Comparison of ENCODE assay signal across 24 mouse cellular contexts in the genomic region with DNA sequence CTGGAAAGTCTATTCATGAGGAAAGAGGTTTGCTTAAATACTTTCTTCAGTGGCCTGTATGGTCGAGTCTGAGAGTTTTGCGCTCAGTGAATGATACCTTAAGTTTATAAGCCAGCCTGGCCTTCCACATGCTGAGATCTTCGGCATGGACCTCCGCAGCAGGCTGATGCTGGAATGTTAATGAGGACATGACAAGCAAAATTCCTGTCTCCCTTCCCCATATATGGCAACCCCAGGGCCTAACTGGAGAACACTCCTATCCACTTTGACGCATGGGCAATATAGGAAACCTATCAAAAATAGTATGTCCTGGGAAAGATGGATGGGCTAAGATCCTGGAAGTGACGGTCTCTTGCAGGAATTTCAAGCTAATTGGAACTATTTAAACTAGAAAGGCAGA. TPM values are rescaled to one million over a fixed set of nuclear protein-coding genes. Genes with fewer than 3 reads are reported as not detected.
DNase-seq lines count a peak whose midpoint lies in the region; ATAC-seq and TF ChIP-seq lines count a peak whose summit lies in the region.
"Had no signal": no experiment of that assay in that cellular context is flagged by ENCODE, and none has a peak within 500 bp of the region (broad histone marks: within the 10 kb centered on the region; RNA-seq: fewer than 3 reads in every experiment).

No protein-coding gene starts in this region.

- TF ChIP-seq CTCF in small intestine, adult 2 months (IDR thresholded peaks at IDR 0.05; ENCODE audit: extremely low read depth, insufficient read length, insufficient replicate concordance, low read depth, low read length) = no peak

- DNase-seq in heart, adult 8-10 months (ENCODE audit: low spot score) = no peak
- no peak for DNase-seq in lung, postnatal 4 days
- no peak for DNase-seq in hindbrain, embryonic 14.5 days (ENCODE audit: low spot score)
- DNase-seq: adrenal gland, adult 2 months; cerebellum, adult 11 months; cerebellum, postnatal 10 days; gastrocnemius, postnatal 10 days; kidney, adult 9 months; liver, postnatal 0 days; thymus, postnatal 25 days had no signal

- peaks cover 13% of the 10 kb centered on the region for H3K4me1 ChIP-seq in heart, embryonic 15.5 days (replicated peaks)
- 0 out of 2 replicates have a peak, but pooled peaks cover 6% of the 10 kb centered on the region for H3K4me1 ChIP-seq in lung, embryonic 16.5 days (replicated peaks; ENCODE audit: control insufficient read depth, insufficient read depth, low read length)
- no peaks in the 10 kb centered on the region for H3K4me1 ChIP-seq in small intestine, adult 2 months (ENCODE audit: control insufficient read depth, insufficient read depth, insufficient read length, low read length)
- H3K4me1 ChIP-seq in hindbrain, embryonic 14.5 days (replicated peaks; ENCODE audit: control insufficient read depth, insufficient read depth, low read length) = no peaks in the 10 kb centered on the region
- H3K4me1 ChIP-seq in midbrain, embryonic 16.5 days (ENCODE audit: control insufficient read depth, insufficient read depth, low read length) = no peaks in the 10 kb centered on the region
- H3K4me1 ChIP-seq: embryonic facial prominence, embryonic 10.5 days; hindbrain, embryonic 12.5 days; limb, embryonic 12.5 days; midbrain, embryonic 12.5 days had no signal

- peak overlapping the region; percentile 43 for H3K27ac ChIP-seq in heart, embryonic 15.5 days
- no peak overlapping the region; the same call in 1 of the 2 replicates for H3K27ac ChIP-seq in lung, embryonic 16.5 days (ENCODE audit: low read length)
- peak overlapping the region; percentile 29; the same call in 1 of the 2 replicates for H3K27ac ChIP-seq in small intestine, adult 2 months (ENCODE audit: insufficient read depth, low read depth, low read length)
- no peak overlapping the region for H3K27ac ChIP-seq in hindbrain, embryonic 14.5 days
- H3K27ac ChIP-seq in midbrain, embryonic 16.5 days (ENCODE audit: low read length) = no peak overlapping the region
- H3K27ac ChIP-seq: embryonic facial prominence, embryonic 10.5 days; hindbrain, embryonic 12.5 days; limb, embryonic 12.5 days; midbrain, embryonic 12.5 days had no signal

- H3K36me3 ChIP-seq in heart, embryonic 15.5 days = no peaks in the 10 kb centered on the region
- H3K36me3 ChIP-seq in lung, embryonic 16.5 days (ENCODE audit: control insufficient read depth, insufficient read depth, low read length) = no peaks in the 10 kb centered on the region
- no peaks in the 10 kb centered on the region; the same call in 1 of the 2 replicates for H3K36me3 ChIP-seq in small intestine, adult 2 months (ENCODE audit: control insufficient read depth, insufficient read depth, low read length)
- H3K36me3 ChIP-seq in hindbrain, embryonic 14.5 days (replicated peaks; ENCODE audit: control insufficient read depth, insufficient read depth) = no peaks in the 10 kb centered on the region
- no peaks in the 10 kb centered on the region for H3K36me3 ChIP-seq in midbrain, embryonic 16.5 days (ENCODE audit: control insufficient read depth, insufficient read depth, low read length)
- H3K36me3 ChIP-seq: embryonic facial prominence, embryonic 10.5 days; hindbrain, embryonic 12.5 days; limb, embryonic 12.5 days; midbrain, embryonic 12.5 days had no signal

- peak overlapping the region; percentile 2; the same call in 1 of the 2 replicates for H3K9ac ChIP-seq in heart, embryonic 15.5 days
- H3K9ac ChIP-seq in lung, embryonic 16.5 days (ENCODE audit: low read length) = no peak overlapping the region
- H3K9ac ChIP-seq in hindbrain, embryonic 14.5 days = no peak overlapping the region
- H3K9ac ChIP-seq in midbrain, embryonic 16.5 days (ENCODE audit: low read depth, low read length) = no peak overlapping the region
- H3K9ac ChIP-seq: hindbrain, embryonic 12.5 days; limb, embryonic 12.5 days; liver, postnatal 0 days; midbrain, embryonic 12.5 days had no signal

- H3K27me3 ChIP-seq in heart, embryonic 15.5 days = no peaks in the 10 kb centered on the region
- no peaks in the 10 kb centered on the region for H3K27me3 ChIP-seq in lung, embryonic 16.5 days (ENCODE audit: control insufficient read depth, insufficient read depth, low read depth, low read length)
- H3K27me3 ChIP-seq in small intestine, adult 2 months (ENCODE audit: control insufficient read depth, insufficient read depth, low read length) = no peaks in the 10 kb centered on the region
- no peaks in the 10 kb centered on the region for H3K27me3 ChIP-seq in hindbrain, embryonic 14.5 days (ENCODE audit: control insufficient read depth, insufficient read depth, low read length)
- no peaks in the 10 kb centered on the region for H3K27me3 ChIP-seq in midbrain, embryonic 16.5 days (ENCODE audit: control insufficient read depth, insufficient read depth, low read depth, low read length)
- H3K27me3 ChIP-seq: hindbrain, embryonic 12.5 days; midbrain, embryonic 12.5 days had no signal

- TF ChIP-seq POLR2A in small intestine, adult 2 months (IDR thresholded peaks at IDR 0.05; ENCODE audit: low read depth, low read length) = no peak

- peak overlapping the region; percentile 16 for H3K4me3 ChIP-seq in heart, embryonic 15.5 days
- H3K4me3 ChIP-seq in lung, embryonic 16.5 days (ENCODE audit: low read length) = peak overlapping the region; percentile 20; the same call in 1 of the 2 replicates
- no peak overlapping the region for H3K4me3 ChIP-seq in small intestine, adult 2 months (ENCODE audit: low read depth, low read length)
- no peak overlapping the region for H3K4me3 ChIP-seq in hindbrain, embryonic 14.5 days (replicated peaks; ENCODE audit: low read length)
- H3K4me3 ChIP-seq in midbrain, embryonic 16.5 days (ENCODE audit: low read depth, low read length) = no peak overlapping the region
- H3K4me3 ChIP-seq: embryonic facial prominence, embryonic 10.5 days; hindbrain, embryonic 12.5 days; limb, embryonic 12.5 days; midbrain, embryonic 12.5 days had no signal

- ATAC-seq in heart, embryonic 15.5 days (replicated peaks; ENCODE audit: insufficient number of reproducible peaks, insufficient read depth, low FRiP score, low read depth) = no peak
- no peak for ATAC-seq in lung, embryonic 16.5 days (ENCODE audit: low read depth)
- ATAC-seq in hindbrain, embryonic 14.5 days (ENCODE audit: low FRiP score) = no peak
- no peak for ATAC-seq in midbrain, embryonic 16.5 days
- ATAC-seq: forebrain, embryonic 16.5 days; liver, postnatal 0 days had no signal

- 44% methylated on average over 6 of the region's 6 CpGs for WGBS in heart, embryonic 15.5 days
- 41% methylated on average over 6 of the region's 6 CpGs for WGBS in lung, embryonic 16.5 days
- 75% methylated on average over 6 of the region's 6 CpGs for WGBS in small intestine, adult 2 months
- WGBS in hindbrain, embryonic 14.5 days = 78% methylated on average over 6 of the region's 6 CpGs
- WGBS in midbrain, embryonic 16.5 days = 80% methylated on average over 6 of the region's 6 CpGs

- H3K9me3 ChIP-seq in heart, embryonic 15.5 days (replicated peaks) = no peaks in the 10 kb centered on the region
- no peaks in the 10 kb centered on the region for H3K9me3 ChIP-seq in lung, embryonic 16.5 days (ENCODE audit: control insufficient read depth, low read length)
- H3K9me3 ChIP-seq in hindbrain, embryonic 14.5 days (ENCODE audit: control insufficient read depth, low read length) = no peaks in the 10 kb centered on the region
- no peaks in the 10 kb centered on the region for H3K9me3 ChIP-seq in midbrain, embryonic 16.5 days (replicated peaks; ENCODE audit: control insufficient read depth, low read length, poor library complexity, severe bottlenecking)
- H3K9me3 ChIP-seq: embryonic facial prominence, embryonic 10.5 days; hindbrain, embryonic 12.5 days; limb, embryonic 12.5 days; midbrain, embryonic 12.5 days had no signal

- peak overlapping the region; percentile 49 for H3K4me2 ChIP-seq in heart, embryonic 15.5 days
- H3K4me2 ChIP-seq in lung, embryonic 16.5 days (ENCODE audit: low read depth, low read length) = peak overlapping the region; percentile 52
- H3K4me2 ChIP-seq in hindbrain, embryonic 14.5 days (replicated peaks) = no peak overlapping the region
- H3K4me2 ChIP-seq in midbrain, embryonic 16.5 days (ENCODE audit: low read length) = no peak overlapping the region
- H3K4me2 ChIP-seq: hindbrain, embryonic 12.5 days; limb, embryonic 12.5 days; liver, embryonic 11.5 days; midbrain, embryonic 12.5 days had no signal

RNA-seq across cellular contexts. Expression of a gene that starts 30.8 kb away (rescaled TPM):
- 1.8 and 2.2 TPM in 2 replicates for polyA plus RNA-seq in heart, embryonic 15.5 days (2015; fragmentation: Nextera tagmentation; extraction: Ambion mirVana)
- under 1 TPM in 2 of 4 experiments, not detected in 2; 0.41 to 0.69 TPM for total RNA-seq in heart, adult 8-10 months (2022)
- polyA plus RNA-seq in lung, embryonic 16.5 days (2015; fragmentation: Nextera tagmentation; extraction: Ambion mirVana) = 9.1 and 10.4 TPM in 2 replicates
- not detected in 2 replicates for polyA plus RNA-seq in small intestine, adult 2 months (2012; rRNA removed)
- 1.8 and 2.6 TPM in 2 replicates for polyA plus RNA-seq in hindbrain, embryonic 14.5 days (2014; fragmentation: Nextera tagmentation; extraction: Ambion mirVana)
- polyA plus RNA-seq in midbrain, embryonic 16.5 days (2015; fragmentation: Nextera tagmentation; extraction: Ambion mirVana) = 1.3 and 1.9 TPM in 2 replicates
- total RNA-seq: granulocyte monocyte progenitor cell, adult 5-6 weeks; MEL; neutrophil, adult 5-6 weeks had no signal
- polyA plus RNA-seq: adrenal gland, adult 2 months; C2C12 had no signal

RNA-seq across cellular contexts. Expression of a gene that starts 44.2 kb away (rescaled TPM):
- polyA plus RNA-seq in heart, embryonic 15.5 days (2015; fragmentation: Nextera tagmentation; extraction: Ambion mirVana) = 15.5 and 15.8 TPM in 2 replicates
- 1 to 10 TPM; 4.1 to 7.7 (median 5.8) TPM for total RNA-seq in heart, adult 8-10 months (2022)
- polyA plus RNA-seq in lung, embryonic 16.5 days (2015; fragmentation: Nextera tagmentation; extraction: Ambion mirVana) = 15.4 and 15.7 TPM in 2 replicates
- 3.7 and 8.9 TPM in 2 replicates for polyA plus RNA-seq in small intestine, adult 2 months (2012; rRNA removed)
- 6.4 and 7.9 TPM in 2 replicates for polyA plus RNA-seq in hindbrain, embryonic 14.5 days (2014; fragmentation: Nextera tagmentation; extraction: Ambion mirVana)
- polyA plus RNA-seq in midbrain, embryonic 16.5 days (2015; fragmentation: Nextera tagmentation; extraction: Ambion mirVana) = 6.2 and 7.6 TPM in 2 replicates

Comparison
In these comparisons a context has a peak if more than half of its experiments do, and no peak if none do; other contexts are left out.
1. H3K27ac ChIP-seq: peak in heart, embryonic 15.5 days (single experiment) and small intestine, adult 2 months (single experiment); none in lung, embryonic 16.5 days (single experiment), hindbrain, embryonic 14.5 days (single experiment) and midbrain, embryonic 16.5 days (single experiment).
2. H3K4me2 ChIP-seq: peak in heart, embryonic 15.5 days (single experiment) and lung, embryonic 16.5 days (single experiment); none in hindbrain, embryonic 14.5 days (single experiment) and midbrain, embryonic 16.5 days (single experiment).
3. H3K4me3 ChIP-seq: peak in heart, embryonic 15.5 days (single experiment) and lung, embryonic 16.5 days (single experiment); none in small intestine, adult 2 months (single experiment), hindbrain, embryonic 14.5 days (single experiment) and midbrain, embryonic 16.5 days (single experiment).